Mouse (Mus musculus): ENCODE data around the gene Uqcr11. TPM values are rescaled to one million over a fixed set of nuclear protein-coding genes. Genes with fewer than 3 reads are reported as not detected.

The Uqcr11 gene
- polyA plus RNA-seq, 1 experiment from 2014 or later, result 629 TPM

DNA sequence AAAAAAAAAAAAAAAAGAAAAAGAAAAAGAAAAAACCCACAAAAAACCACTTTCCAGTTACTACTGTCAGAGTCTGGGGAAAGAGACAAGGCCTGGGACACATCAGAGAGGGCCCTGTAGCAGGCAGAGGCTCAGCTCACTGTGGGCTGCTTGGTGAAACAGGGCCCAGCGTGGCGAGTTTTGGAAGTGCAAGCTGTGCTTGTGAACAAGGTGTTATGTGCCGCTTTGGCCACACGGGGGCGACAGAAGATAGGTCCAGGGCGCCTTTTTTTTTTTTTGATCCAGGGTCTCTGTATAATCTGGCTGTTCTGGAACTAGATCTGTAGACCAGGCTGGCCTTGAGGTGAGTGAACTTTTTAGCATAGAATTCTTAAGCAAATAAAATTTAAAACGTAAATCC lies 30.5 kb downstream of the Uqcr11 start:
- Histone ChIP-seq H3K9me3 (no peaks in the 10 kb centered on the region), H3K27ac (replicated peaks) (no peak overlapping the region), H3K4me3 (no peak overlapping the region), H3K36me3 (replicated peaks) (peaks cover 22% of the 10 kb centered on the region), H3K27me3 (replicated peaks; ENCODE audit: low read depth, poor library complexity, severe bottlenecking) (peaks cover 14% of the 10 kb centered on the region), H3K4me1 (peaks cover 18% of the 10 kb centered on the region)
- DNase-seq (ENCODE audit: low spot score), result peak; percentile 93
- 2% methylated on average over 7 of the region's 7 CpGs for WGBS

- H3K4me3 ChIP-seq, result no peak overlapping the region
- H3K27me3 ChIP-seq (replicated peaks; ENCODE audit: low read depth, poor library complexity, severe bottlenecking), result peaks cover 17% of the 10 kb centered on the region
- no peaks in the 10 kb centered on the region for H3K9me3 ChIP-seq
- H3K36me3 ChIP-seq (replicated peaks), result peaks cover under 1% of the 10 kb centered on the region; the same call in 1 of the 2 replicates
- DNase-seq (ENCODE audit: low spot score), result peak; percentile 73
- H3K27ac ChIP-seq (replicated peaks), result no peak overlapping the region
- H3K4me1 ChIP-seq, result peaks cover 17% of the 10 kb centered on the region
- 19% methylated on average over 6 of the region's 6 CpGs for WGBS
Measured at GRCm38 (mm10) chr10:80374063-80374462, 32.6 kb downstream of the Uqcr11 start.

GRCm38 (mm10) chr10:80372706-80373105 lies 33.9 kb downstream of the Uqcr11 start:
- WGBS, result 78% methylated on average over 6 of the region's 6 CpGs
- no peak overlapping the region for H3K4me3 ChIP-seq

DNA sequence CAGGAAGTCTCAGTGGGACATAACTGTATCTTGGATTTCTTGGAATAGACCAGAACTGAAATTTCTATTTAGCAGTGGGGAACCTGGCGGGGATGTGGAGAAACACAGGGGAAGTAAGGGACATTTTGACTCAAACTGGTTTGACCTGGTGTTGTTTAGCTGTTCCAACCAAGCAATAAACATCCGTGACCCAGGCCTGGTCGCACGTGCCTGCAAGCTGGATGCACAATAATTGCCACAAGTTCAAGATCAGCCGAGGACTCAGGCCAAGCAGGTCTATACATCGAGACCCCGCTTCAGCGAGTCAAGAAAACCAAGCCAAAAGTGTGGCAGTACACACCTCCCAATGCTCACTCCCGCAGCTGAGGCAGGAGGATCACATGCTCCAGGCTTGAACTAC lies 34.6 kb downstream of the Uqcr11 start:
- H3K27ac ChIP-seq (replicated peaks), result 0 out of 2 replicates have a peak overlapping the region, but pooled peaks have one; percentile 21
- H3K36me3 ChIP-seq (replicated peaks), result no peaks in the 10 kb centered on the region

More at GRCm38 (mm10) chr10:80372706-80373105, 33.9 kb downstream of the Uqcr11 start:
- no peak for DNase-seq (ENCODE audit: low spot score)
- Histone ChIP-seq H3K36me3 (replicated peaks) (no peaks in the 10 kb centered on the region), H3K4me1 (peaks cover 17% of the 10 kb centered on the region), H3K27me3 (replicated peaks; ENCODE audit: low read depth, poor library complexity, severe bottlenecking) (peaks cover 23% of the 10 kb centered on the region), H3K9me3 (peaks cover 6% of the 10 kb centered on the region; the same call in 1 of the 2 replicates), H3K27ac (replicated peaks) (0 out of 2 replicates have a peak overlapping the region, but pooled peaks have one; percentile 16)

GRCm38 (mm10) chr10:80371411-80371966 lies 35.1 kb downstream of the Uqcr11 start:
- Histone ChIP-seq H3K4me1 (peaks cover 17% of the 10 kb centered on the region), H3K9me3 (peaks cover 6% of the 10 kb centered on the region; the same call in 1 of the 2 replicates), H3K27ac (replicated peaks) (peak overlapping the region; percentile 21), H3K4me3 (peak overlapping the region; percentile 49), H3K27me3 (replicated peaks; ENCODE audit: low read depth, poor library complexity, severe bottlenecking) (peaks cover 35% of the 10 kb centered on the region), H3K36me3 (replicated peaks) (no peaks in the 10 kb centered on the region)
- DNase-seq (ENCODE audit: low spot score), result peak; percentile 85
- 5% methylated on average over 12 of the region's 12 CpGs for WGBS

More for the DNA sequence above, 34.6 kb downstream of the Uqcr11 start:
- Histone ChIP-seq H3K4me3 (peak overlapping the region; percentile 49), H3K9me3 (peaks cover 6% of the 10 kb centered on the region; the same call in 1 of the 2 replicates), H3K27me3 (replicated peaks; ENCODE audit: low read depth, poor library complexity, severe bottlenecking) (peaks cover 30% of the 10 kb centered on the region), H3K4me1 (peaks cover 17% of the 10 kb centered on the region)
- 54% methylated on average over 9 of the region's 9 CpGs for WGBS
- DNase-seq (ENCODE audit: low spot score), result no peak

DNA sequence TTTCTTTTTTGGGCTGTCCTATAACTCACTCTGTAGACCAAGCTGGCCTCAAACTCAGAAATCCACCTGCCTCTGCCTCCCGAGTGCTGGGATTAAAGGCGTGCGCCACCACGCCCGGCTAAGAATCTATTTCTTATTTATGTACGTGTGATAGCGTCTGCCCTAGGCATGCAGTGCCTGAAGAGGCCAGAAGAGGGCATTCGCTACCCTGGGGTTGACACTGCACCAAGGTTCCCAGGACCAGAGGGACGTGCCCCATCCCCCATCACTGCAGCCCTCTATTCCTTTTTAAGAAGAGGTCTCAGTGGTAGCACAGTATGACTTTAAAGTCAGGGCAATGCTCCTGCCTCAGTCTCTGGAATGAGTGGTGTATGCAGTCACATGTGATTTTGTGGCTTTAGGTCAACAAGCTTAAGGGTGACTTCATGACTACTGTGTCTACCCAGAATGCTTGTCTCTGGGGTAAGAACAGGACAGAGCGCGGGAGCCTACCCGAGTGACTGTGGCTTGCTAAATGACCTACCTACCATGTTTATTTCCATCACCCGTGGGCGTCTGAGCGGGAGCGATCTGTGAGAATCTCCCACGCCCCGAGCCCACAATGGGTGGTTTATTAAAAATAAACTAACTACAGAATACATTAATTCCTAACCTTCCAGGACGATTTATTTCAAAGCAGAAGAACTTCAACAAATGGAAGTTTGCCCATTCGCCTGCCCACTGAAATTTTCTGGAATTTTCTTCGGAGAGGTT lies 36.5 kb downstream of the Uqcr11 start:
- Histone ChIP-seq H3K4me3 (no peak overlapping the region), H3K36me3 (replicated peaks) (no peaks in the 10 kb centered on the region), H3K4me1 (peaks cover 17% of the 10 kb centered on the region), H3K27me3 (replicated peaks; ENCODE audit: low read depth, poor library complexity, severe bottlenecking) (peaks cover 49% of the 10 kb centered on the region), H3K9me3 (peaks cover 6% of the 10 kb centered on the region; the same call in 1 of the 2 replicates), H3K27ac (replicated peaks) (no peak overlapping the region)
- no peak for DNase-seq (ENCODE audit: low spot score)
- WGBS, result 82% methylated on average over 21 of the region's 21 CpGs

- H3K36me3 ChIP-seq (replicated peaks), result no peaks in the 10 kb centered on the region
- no peak overlapping the region for H3K4me3 ChIP-seq
- peaks cover 64% of the 10 kb centered on the region for H3K27me3 ChIP-seq (replicated peaks; ENCODE audit: low read depth, poor library complexity, severe bottlenecking)
- peaks cover 24% of the 10 kb centered on the region for H3K4me1 ChIP-seq
- no peak for DNase-seq (ENCODE audit: low spot score)
- H3K27ac ChIP-seq (replicated peaks), result no peak overlapping the region
- 91% methylated on average over 6 of the region's 6 CpGs for WGBS
- H3K9me3 ChIP-seq, result peaks cover 6% of the 10 kb centered on the region; the same call in 1 of the 2 replicates
Measured at GRCm38 (mm10) chr10:80368392-80368791, 38.2 kb downstream of the Uqcr11 start.

DNA sequence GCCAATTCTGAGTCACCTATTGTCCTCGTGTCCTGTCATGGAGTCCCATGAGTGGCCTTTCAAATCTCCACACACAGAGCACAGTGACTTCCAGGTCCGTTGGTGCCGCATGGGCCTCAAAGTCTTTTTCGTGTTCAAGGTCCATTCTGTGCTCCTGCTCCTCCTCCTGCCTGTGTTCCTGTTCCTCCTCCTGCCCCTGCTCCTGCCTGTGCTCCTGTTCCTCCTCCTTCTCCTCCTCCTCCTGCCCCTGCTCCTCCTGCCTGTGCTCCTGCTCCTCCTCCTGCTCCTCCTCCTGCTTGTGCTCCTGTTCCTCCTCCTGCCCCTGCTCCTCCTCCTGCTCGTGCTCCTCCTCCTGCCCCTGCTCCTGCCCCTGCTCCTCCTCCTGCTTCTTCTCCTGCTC lies 38.7 kb downstream of the Uqcr11 start:
- peaks cover 24% of the 10 kb centered on the region for H3K4me1 ChIP-seq
- H3K27ac ChIP-seq (replicated peaks), result no peak overlapping the region
- H3K9me3 ChIP-seq, result peaks cover 6% of the 10 kb centered on the region; the same call in 1 of the 2 replicates
- no peak for DNase-seq (ENCODE audit: low spot score)
- H3K27me3 ChIP-seq (replicated peaks; ENCODE audit: low read depth, poor library complexity, severe bottlenecking), result peaks cover 64% of the 10 kb centered on the region
- no peaks in the 10 kb centered on the region for H3K36me3 ChIP-seq (replicated peaks)
- 74% methylated on average over 5 of the region's 5 CpGs for WGBS
- H3K4me3 ChIP-seq, result no peak overlapping the region

DNA sequence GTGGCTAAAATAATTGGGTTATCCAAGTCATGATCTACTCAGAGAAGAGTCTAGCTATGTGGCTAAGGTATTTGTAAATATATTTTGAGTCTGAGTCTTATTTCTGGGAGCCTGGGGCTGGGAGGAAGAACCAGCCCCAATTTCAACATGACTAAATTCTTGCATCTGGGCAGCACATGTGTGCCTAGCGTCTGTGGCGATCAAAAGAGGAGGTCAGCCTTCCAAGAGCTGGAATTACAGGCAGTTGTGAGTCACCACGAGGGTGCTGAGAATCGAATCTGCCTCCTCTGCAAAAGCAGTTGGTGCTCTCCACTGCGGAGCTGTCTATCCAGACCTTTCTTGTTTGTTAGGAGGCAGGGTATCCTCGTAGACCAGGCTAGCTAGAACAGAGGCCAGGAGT lies 40.9 kb downstream of the Uqcr11 start:
- no peak overlapping the region for H3K4me3 ChIP-seq
- DNase-seq (ENCODE audit: low spot score), result no peak
- H3K27me3 ChIP-seq (replicated peaks; ENCODE audit: low read depth, poor library complexity, severe bottlenecking), result peaks cover 77% of the 10 kb centered on the region
- WGBS, result 64% methylated on average over 6 of the region's 6 CpGs
- no peaks in the 10 kb centered on the region for H3K36me3 ChIP-seq (replicated peaks)
- peaks cover 7% of the 10 kb centered on the region for H3K4me1 ChIP-seq
- H3K9me3 ChIP-seq, result peaks cover 6% of the 10 kb centered on the region; the same call in 1 of the 2 replicates
- no peak overlapping the region for H3K27ac ChIP-seq (replicated peaks)

GRCm38 (mm10) chr10:80363734-80364133 lies 42.9 kb downstream of the Uqcr11 start:
- 48% methylated on average over 6 of the region's 6 CpGs for WGBS
- no peak for DNase-seq (ENCODE audit: low spot score)
- peaks cover 5% of the 10 kb centered on the region; the same call in 1 of the 2 replicates for H3K9me3 ChIP-seq
- H3K36me3 ChIP-seq (replicated peaks), result no peaks in the 10 kb centered on the region
- no peak overlapping the region; the same call in 1 of the 2 replicates for H3K4me3 ChIP-seq
- peaks cover 7% of the 10 kb centered on the region for H3K4me1 ChIP-seq
- peaks cover 95% of the 10 kb centered on the region for H3K27me3 ChIP-seq (replicated peaks; ENCODE audit: low read depth, poor library complexity, severe bottlenecking)
- H3K27ac ChIP-seq (replicated peaks), result no peak overlapping the region

GRCm38 (mm10) chr10:80357994-80358639 lies 48.5 kb downstream of the Uqcr11 start:
- Histone ChIP-seq H3K9me3 (no peaks in the 10 kb centered on the region; the same call in 1 of the 2 replicates), H3K4me1 (peaks cover 28% of the 10 kb centered on the region), H3K4me3 (peak overlapping the region; percentile 45), H3K27me3 (replicated peaks; ENCODE audit: low read depth, poor library complexity, severe bottlenecking) (peaks cover 100% of the 10 kb centered on the region), H3K27ac (replicated peaks) (no peak overlapping the region), H3K36me3 (replicated peaks) (no peaks in the 10 kb centered on the region)
- 7% methylated on average over 31 of the region's 31 CpGs for WGBS
- DNase-seq (ENCODE audit: low spot score), result peak; percentile 59

- Histone ChIP-seq H3K9me3 (no peaks in the 10 kb centered on the region; the same call in 1 of the 2 replicates), H3K4me3 (peak overlapping the region; percentile 45), H3K27ac (replicated peaks) (no peak overlapping the region), H3K4me1 (peaks cover 28% of the 10 kb centered on the region), H3K36me3 (replicated peaks) (no peaks in the 10 kb centered on the region), H3K27me3 (replicated peaks; ENCODE audit: low read depth, poor library complexity, severe bottlenecking) (peaks cover 100% of the 10 kb centered on the region)
- WGBS, result 41% methylated on average over 7 of the region's 7 CpGs
- DNase-seq (ENCODE audit: low spot score), result no peak
Measured at GRCm38 (mm10) chr10:80357336-80357735, 49.3 kb downstream of the Uqcr11 start.

Measured in embryonic facial prominence, embryonic 10.5 days (tissue).